Mouse (Mus musculus): ENCODE measurements around the gene Edem1.
A peak's percentile ranks its signal among the peaks of the same experiment; 100 is the strongest.

The Edem1 gene

DNA sequence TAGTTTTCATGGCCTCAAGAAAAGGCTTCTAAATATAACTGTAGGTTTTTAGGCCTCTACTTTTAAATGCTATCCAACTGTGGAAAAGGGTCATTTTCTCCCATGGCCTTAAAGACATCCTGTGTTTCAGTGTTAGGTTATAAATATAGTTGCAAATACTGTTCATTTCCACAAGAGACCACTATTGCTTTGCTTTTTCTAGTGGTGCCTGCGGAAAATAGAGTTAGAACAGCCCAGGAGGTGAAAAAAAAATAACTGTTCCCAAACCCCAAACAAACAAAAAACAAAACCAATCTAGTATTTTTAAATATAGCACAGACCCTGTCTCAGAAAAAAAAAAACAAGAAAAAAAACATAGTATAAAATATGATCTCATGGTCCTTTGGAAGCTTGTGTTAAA lies 46.9 kb downstream of the Edem1 start:
- DNase-seq (ENCODE audit: low spot score in 2 of 2) = no peak

- peak in 1 of 2 experiments; percentile 22 for DNase-seq (ENCODE audit: low spot score in 2 of 2)
Measured at GRCm38 (mm10) chr6:108876052-108876451, 47.6 kb downstream of the Edem1 start.

DNA sequence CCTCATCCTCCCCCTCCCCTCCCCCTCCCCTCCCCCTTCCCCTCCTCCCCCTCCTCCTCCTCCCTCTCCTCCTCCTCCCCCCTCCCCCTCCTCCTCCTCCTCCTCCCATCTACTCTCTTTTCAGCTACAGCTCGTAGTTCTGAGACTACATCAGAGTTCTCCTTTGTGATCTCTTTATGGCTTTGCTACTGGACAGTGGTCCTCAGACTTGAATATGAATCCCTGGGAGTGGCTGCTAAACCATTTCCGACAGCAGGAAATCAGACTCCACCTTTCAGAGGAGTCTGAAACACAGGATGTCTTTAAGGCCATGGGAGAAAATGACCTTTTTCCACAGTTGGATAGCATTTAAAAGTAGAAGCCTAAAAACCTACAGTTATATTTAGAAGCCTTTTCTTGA lies 48.0 kb downstream of the Edem1 start:
- DNase-seq (ENCODE audit: low spot score in 2 of 2) = no peak

DNA sequence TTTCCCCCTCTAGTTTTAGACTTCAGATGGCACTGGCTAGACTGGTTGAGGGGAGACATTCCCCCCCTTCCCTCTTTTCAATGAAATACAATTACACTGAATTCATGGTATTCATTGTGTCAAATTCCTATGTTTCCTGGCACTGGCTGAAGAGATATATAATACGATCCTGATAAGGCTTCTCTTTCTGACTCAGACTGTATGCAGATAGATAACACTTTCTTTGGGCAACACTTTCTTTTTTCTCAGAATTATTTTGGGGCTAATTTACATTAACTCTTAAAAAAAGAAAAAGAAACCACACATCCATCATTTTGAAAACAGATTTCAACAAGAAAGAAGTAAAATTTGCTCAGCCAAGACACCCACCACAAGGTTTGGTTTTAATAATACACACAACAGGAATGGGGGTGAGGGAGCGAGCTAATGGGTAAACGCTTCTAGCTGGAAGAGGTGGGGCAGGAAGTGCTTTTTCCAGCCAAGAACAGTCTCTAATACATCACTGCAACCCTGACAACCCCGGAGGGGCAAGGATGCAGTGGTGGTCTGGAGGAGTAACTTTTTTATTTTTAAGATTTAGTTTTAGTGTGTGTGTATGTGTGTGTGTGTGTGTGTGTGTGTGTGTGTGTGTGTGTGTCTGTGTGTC lies 52.0 kb downstream of the Edem1 start:
- no peak for DNase-seq (ENCODE audit: low spot score in 2 of 2)

GRCm38 (mm10) chr6:108881074-108881473 lies 52.6 kb downstream of the Edem1 start:
- no peak for DNase-seq (ENCODE audit: low spot score in 2 of 2)

DNA sequence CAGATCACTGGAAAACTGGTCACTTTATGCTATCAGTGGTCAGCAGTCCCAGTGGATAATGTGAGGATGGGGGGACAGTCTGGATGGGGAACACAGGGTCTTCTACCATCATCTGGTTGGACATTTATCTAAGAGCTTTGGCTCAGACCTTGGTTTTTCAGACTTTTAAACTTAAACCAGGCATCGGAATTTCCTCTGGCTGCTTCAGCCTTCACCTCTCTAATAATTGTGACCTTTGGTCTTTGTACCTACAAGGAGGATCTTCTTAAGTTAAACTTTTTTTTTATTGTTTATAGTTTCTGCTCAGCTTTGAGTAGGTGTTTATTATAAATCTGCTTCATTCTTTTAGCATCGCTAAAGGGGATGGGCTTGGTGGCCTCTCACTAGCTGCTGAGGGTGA lies 55.4 kb downstream of the Edem1 start:
- no peak for DNase-seq (ENCODE audit: low spot score in 2 of 2)

DNA sequence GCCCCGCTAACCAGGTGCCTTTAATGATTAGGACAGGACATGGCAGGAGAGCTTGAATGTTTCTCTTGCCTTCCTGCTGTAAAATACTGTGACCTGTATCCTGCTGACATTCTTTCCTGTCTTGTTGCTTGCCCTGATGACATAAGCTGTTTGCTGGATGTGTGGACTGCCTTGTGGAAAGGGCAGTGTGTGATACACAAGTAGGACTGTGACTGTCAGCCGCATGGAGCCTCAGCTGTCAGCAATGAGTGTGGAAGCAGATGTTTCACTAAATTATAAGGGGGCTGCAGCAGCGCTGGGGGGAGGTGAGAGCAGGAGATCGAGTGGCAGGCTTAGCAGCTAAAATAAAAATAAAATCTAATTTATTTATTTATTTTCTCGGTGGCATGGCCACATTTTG lies 56.2 kb downstream of the Edem1 start:
- no peak for DNase-seq (ENCODE audit: low spot score in 2 of 2)

GRCm38 (mm10) chr6:108886346-108886745 lies 57.9 kb downstream of the Edem1 start:
- no peak for DNase-seq (ENCODE audit: low spot score in 2 of 2)

DNA sequence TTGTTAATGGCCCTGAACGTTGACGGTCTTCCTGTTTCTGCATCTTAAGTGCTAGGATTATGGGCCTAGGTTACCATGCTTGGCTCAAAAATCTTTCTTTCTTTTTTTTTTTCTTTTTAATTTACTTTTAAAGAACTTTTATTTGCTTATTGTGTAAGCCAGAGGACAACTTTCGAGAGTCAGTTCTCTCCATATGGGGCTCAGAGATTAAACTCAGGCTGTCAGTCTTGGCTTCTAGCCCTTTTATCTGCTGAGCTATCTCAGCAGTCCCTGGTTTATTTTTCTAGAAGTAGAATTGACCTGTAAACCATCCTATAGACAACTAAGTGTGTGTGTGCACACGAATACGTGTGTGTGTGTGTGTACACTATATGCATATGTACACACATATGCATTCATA lies 64.1 kb downstream of the Edem1 start:
- no peak for DNase-seq (ENCODE audit: low spot score in 2 of 2)

GRCm38 (mm10) chr6:108895129-108895528 lies 66.7 kb downstream of the Edem1 start:
- no peak for DNase-seq (ENCODE audit: low spot score in 2 of 2)

DNA sequence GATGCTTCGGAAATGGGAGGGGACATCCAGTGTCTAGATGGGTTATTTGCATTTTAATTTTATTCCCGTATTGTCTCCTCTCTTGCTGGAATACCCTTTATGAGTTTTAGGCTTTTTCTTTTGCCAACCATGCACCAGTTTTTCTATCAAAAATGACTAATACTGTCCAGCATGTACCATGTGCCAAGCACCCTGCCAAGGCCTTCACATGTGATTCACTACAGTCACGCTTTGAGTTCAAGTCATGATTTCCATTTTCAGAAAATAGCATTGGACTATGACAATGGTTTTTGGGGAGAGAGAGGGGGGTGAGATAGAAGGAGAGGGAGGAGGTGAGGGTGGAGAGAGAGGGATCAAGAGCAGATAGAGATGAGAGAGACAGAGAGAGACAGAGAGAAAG lies 67.5 kb downstream of the Edem1 start:
- no peak for DNase-seq (ENCODE audit: low spot score in 2 of 2)

DNA sequence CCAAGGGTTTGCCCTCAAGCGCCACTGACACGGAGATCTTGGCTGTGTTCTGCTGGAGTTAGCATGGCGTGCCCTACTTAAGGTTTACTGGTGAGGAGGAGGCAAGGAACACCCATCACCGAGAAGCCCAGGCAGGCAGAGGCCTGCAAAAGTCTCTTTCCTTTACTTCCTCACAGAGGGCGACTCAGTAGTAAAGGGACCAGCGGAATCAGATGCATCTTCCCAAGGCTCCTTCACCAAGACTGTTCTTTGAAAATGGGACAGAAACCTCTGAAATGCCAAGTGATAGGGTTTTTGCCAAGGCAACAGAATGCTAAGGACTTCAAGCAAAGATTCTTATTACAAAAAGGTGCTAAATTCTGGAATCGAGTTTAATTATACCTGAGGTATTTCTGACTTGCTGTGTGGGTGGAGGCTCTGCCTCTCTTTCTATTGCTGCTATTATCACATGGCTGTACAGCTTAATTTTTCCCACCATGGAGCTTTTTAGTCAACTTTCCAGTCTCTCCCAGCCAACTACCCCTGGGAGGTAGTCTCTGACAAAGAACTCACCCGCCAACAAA lies 68.2 kb downstream of the Edem1 start:
- DNase-seq (ENCODE audit: low spot score in 2 of 2) = peak; percentile 55 to 63

- no peak for DNase-seq (ENCODE audit: low spot score in 2 of 2)
Measured at GRCm38 (mm10) chr6:108899231-108899630, 70.8 kb downstream of the Edem1 start.

GRCm38 (mm10) chr6:108902124-108902523 lies 73.7 kb downstream of the Edem1 start:
- no peak for DNase-seq (ENCODE audit: low spot score in 2 of 2)

- DNase-seq (ENCODE audit: low spot score in 2 of 2) = no peak
Measured at GRCm38 (mm10) chr6:108903280-108903679, 74.8 kb downstream of the Edem1 start.

- DNase-seq (ENCODE audit: low spot score in 2 of 2) = no peak
Measured at GRCm38 (mm10) chr6:108906539-108906938, 78.1 kb downstream of the Edem1 start.

All from left cerebral cortex, adult 9 months (tissue).